In genomic region chr4:88721791-88722721, GRCm38 (mm10) we compare ENCODE assay signal across 8 mouse cellular contexts. TPM values are rescaled to one million over a fixed set of nuclear protein-coding genes. Genes with fewer than 3 reads are reported as not detected.
DNase-seq lines count a peak whose midpoint lies in the region; ATAC-seq lines count a peak whose summit lies in the region.

Gene Gm26566 (plus strand): TSS chr4:88721805.
Gene Klhl9 (minus strand): TSS chr4:88722465.

- under 1% methylated on average over 82 of the region's 82 CpGs for WGBS in forebrain, embryonic 10.5 days
- under 1% methylated on average over 82 of the region's 82 CpGs for WGBS in heart, embryonic 16.5 days
- WGBS in liver, embryonic 15.5 days (ENCODE audit: insufficient replicate concordance), result under 1% methylated on average over 82 of the region's 82 CpGs
- under 1% methylated on average over 82 of the region's 82 CpGs for WGBS in neural tube, embryonic 12.5 days

- H3K27ac ChIP-seq in forebrain, embryonic 10.5 days, result peak within 1 kb of the TSS; percentile 99
- peak within 1 kb of the TSS; percentile 100 for H3K27ac ChIP-seq in heart, embryonic 16.5 days (ENCODE audit: low read length)
- H3K27ac ChIP-seq in liver, embryonic 15.5 days (replicated peaks), result peak within 1 kb of the TSS; percentile 93
- peak within 1 kb of the TSS; percentile 97 for H3K27ac ChIP-seq in neural tube, embryonic 12.5 days

- H3K4me3 ChIP-seq in forebrain, embryonic 10.5 days, result peak within 1 kb of the TSS; percentile 95
- peak within 1 kb of the TSS; percentile 91 for H3K4me3 ChIP-seq in heart, embryonic 16.5 days (ENCODE audit: low read length)
- H3K4me3 ChIP-seq in liver, embryonic 15.5 days (replicated peaks), result peak within 1 kb of the TSS; percentile 92
- peak within 1 kb of the TSS; percentile 86 for H3K4me3 ChIP-seq in neural tube, embryonic 12.5 days

- H3K4me1 ChIP-seq in forebrain, embryonic 10.5 days, result peaks cover 40% of the 10 kb centered on the region
- H3K4me1 ChIP-seq in heart, embryonic 16.5 days (ENCODE audit: control insufficient read depth, insufficient read depth, low read length), result peaks cover 13% of the 10 kb centered on the region
- peaks cover 33% of the 10 kb centered on the region for H3K4me1 ChIP-seq in liver, embryonic 15.5 days (replicated peaks)
- H3K4me1 ChIP-seq in neural tube, embryonic 12.5 days, result peaks cover 26% of the 10 kb centered on the region

- H3K9ac ChIP-seq in heart, embryonic 16.5 days (ENCODE audit: low read length), result peak within 1 kb of the TSS; percentile 97
- peak within 1 kb of the TSS; percentile 92 for H3K9ac ChIP-seq in liver, embryonic 15.5 days
- peak within 1 kb of the TSS; percentile 99 for H3K9ac ChIP-seq in neural tube, embryonic 12.5 days

- H3K9me3 ChIP-seq in forebrain, embryonic 10.5 days, result no peaks in the 10 kb centered on the region; the same call in 1 of the 2 replicates
- no peaks in the 10 kb centered on the region for H3K9me3 ChIP-seq in heart, embryonic 16.5 days (replicated peaks; ENCODE audit: control insufficient read depth, low read length)
- no peaks in the 10 kb centered on the region for H3K9me3 ChIP-seq in liver, embryonic 15.5 days (replicated peaks)
- no peaks in the 10 kb centered on the region for H3K9me3 ChIP-seq in neural tube, embryonic 12.5 days

- DNase-seq in CD8-positive naive resting alpha-beta T cell, adult 2 months (ENCODE audit: low read depth in 2 of 2, low spot score in 2 of 2), result peak; percentile 71 to 78
- DNase-seq in c-Kit-positive CD71-negative TER-119-negative erythroid progenitor cells, embryonic 14.5 days (ENCODE audit: low read depth), result peak; percentile 79
- DNase-seq in forebrain, embryonic 10.5 days (ENCODE audit: extremely low spot score, low spot score), result peak; percentile 97
- DNase-seq in kidney, postnatal 36 days, result peak; percentile 93 to 94
- peak; percentile 89 for DNase-seq in telencephalon, adult 2 months (ENCODE audit: low read depth, low spot score)

- H3K36me3 ChIP-seq in forebrain, embryonic 10.5 days (replicated peaks), result peaks cover 42% of the 10 kb centered on the region
- H3K36me3 ChIP-seq in heart, embryonic 16.5 days (ENCODE audit: control insufficient read depth, insufficient read depth), result peaks cover 11% of the 10 kb centered on the region; the same call in 1 of the 2 replicates
- peaks cover 17% of the 10 kb centered on the region for H3K36me3 ChIP-seq in liver, embryonic 15.5 days (replicated peaks)
- peaks cover 13% of the 10 kb centered on the region for H3K36me3 ChIP-seq in neural tube, embryonic 12.5 days

- ATAC-seq in heart, embryonic 16.5 days (replicated peaks; ENCODE audit: extremely low read depth, insufficient read depth, low FRiP score), result peak; percentile 99
- ATAC-seq in liver, embryonic 15.5 days (ENCODE audit: insufficient read depth), result peak; percentile 96
- peak; percentile 97 for ATAC-seq in neural tube, embryonic 12.5 days (ENCODE audit: low FRiP score, low read depth)

- peak within 1 kb of the TSS; percentile 90 for H3K4me2 ChIP-seq in heart, embryonic 16.5 days (ENCODE audit: low read depth, low read length)
- peak within 1 kb of the TSS; percentile 82 for H3K4me2 ChIP-seq in liver, embryonic 15.5 days
- H3K4me2 ChIP-seq in neural tube, embryonic 12.5 days (replicated peaks), result peak within 1 kb of the TSS; percentile 69

- H3K27me3 ChIP-seq in forebrain, embryonic 10.5 days (ENCODE audit: poor library complexity, severe bottlenecking), result no peaks in the 10 kb centered on the region
- H3K27me3 ChIP-seq in heart, embryonic 16.5 days (ENCODE audit: control insufficient read depth, insufficient read depth, low read length), result no peaks in the 10 kb centered on the region
- no peaks in the 10 kb centered on the region for H3K27me3 ChIP-seq in liver, embryonic 15.5 days
- H3K27me3 ChIP-seq in neural tube, embryonic 12.5 days (replicated peaks), result no peaks in the 10 kb centered on the region

RNA-seq across cellular contexts. Expression of gene Gm26566, which starts in this region (rescaled TPM):
- polyA plus RNA-seq in forebrain, embryonic 10.5 days (2016; fragmentation: Nextera tagmentation; extraction: Ambion mirVana), result 0.84 and 1.1 TPM in 2 replicates
- polyA plus RNA-seq in heart, embryonic 16.5 days (2015; fragmentation: Nextera tagmentation; extraction: Ambion mirVana), result 0.76 and 1.1 TPM in 2 replicates
- polyA plus RNA-seq in liver, embryonic 15.5 days (2015; fragmentation: Nextera tagmentation; extraction: Ambion mirVana), result 0.20 and 0.51 TPM in 2 replicates
- 1.6 and 2.0 TPM in 2 replicates for polyA plus RNA-seq in neural tube, embryonic 12.5 days (2016; fragmentation: Nextera tagmentation; extraction: Ambion mirVana)

RNA-seq across cellular contexts. Expression of gene Klhl9, which starts in this region (rescaled TPM):
- 98.4 and 103 TPM in 2 replicates for polyA plus RNA-seq in forebrain, embryonic 10.5 days (2016; fragmentation: Nextera tagmentation; extraction: Ambion mirVana)
- polyA plus RNA-seq in heart, embryonic 16.5 days (2015; fragmentation: Nextera tagmentation; extraction: Ambion mirVana), result 77.2 and 82.3 TPM in 2 replicates
- 22.3 and 22.6 TPM in 2 replicates for polyA plus RNA-seq in liver, embryonic 15.5 days (2015; fragmentation: Nextera tagmentation; extraction: Ambion mirVana)
- 127 and 132 TPM in 2 replicates for polyA plus RNA-seq in neural tube, embryonic 12.5 days (2016; fragmentation: Nextera tagmentation; extraction: Ambion mirVana)

Comparison
In these comparisons a context has a peak if more than half of its experiments do, and no peak if none do; other contexts are left out.
1. Peak in every context shown above with its lines: DNase-seq, ATAC-seq, H3K4me3 ChIP-seq and H3K27ac ChIP-seq.